Mouse (Mus musculus): ENCODE measurements at regions not wholly inside any gene's neighbourhood (a gene's known extent, or its start where the extent isn't known, plus 50 kb on each side); places are given as distances from the start of the nearest gene placed in this dataset.

- Histone ChIP-seq H3K4me3 (ENCODE audit: insufficient read depth, low read depth, low read length) (no peak overlapping the region), H3K4me1 (ENCODE audit: control insufficient read depth, insufficient read depth, low read length) (no peaks in the 10 kb centered on the region), H3K27me3 (replicated peaks; ENCODE audit: control insufficient read depth, insufficient read depth, low read length) (no peaks in the 10 kb centered on the region), H3K27ac (ENCODE audit: insufficient read depth, low read depth, low read length) (no peak overlapping the region), H3K36me3 (ENCODE audit: control insufficient read depth, insufficient read depth, low read length) (no peaks in the 10 kb centered on the region)
- WGBS, result 55% methylated on average over 4 of the region's 4 CpGs
- TF ChIP-seq POLR2A (IDR thresholded peaks at IDR 0.05; ENCODE audit: low read depth, low read length) (no peak), CTCF (conservative IDR thresholded peaks at IDR 0.05; ENCODE audit: insufficient read depth, insufficient read length, low read depth, low read length) (no peak)
- no peak for DNase-seq
Observed at GRCm38 (mm10) chr14:54023552-54023951, 230.4 kb downstream of the Dad1 start.

- no peak overlapping the region for H3K27ac ChIP-seq (ENCODE audit: insufficient read depth, low read depth, low read length)
- no peak for TF ChIP-seq POLR2A (IDR thresholded peaks at IDR 0.05; ENCODE audit: low read depth, low read length)
- WGBS, result 55% methylated on average over 6 of the region's 6 CpGs
- DNase-seq, result peak; percentile 78
- H3K36me3 ChIP-seq (ENCODE audit: control insufficient read depth, insufficient read depth, low read length), result no peaks in the 10 kb centered on the region
- H3K4me1 ChIP-seq (ENCODE audit: control insufficient read depth, insufficient read depth, low read length), result no peaks in the 10 kb centered on the region
- no peaks in the 10 kb centered on the region for H3K27me3 ChIP-seq (replicated peaks; ENCODE audit: control insufficient read depth, insufficient read depth, low read length)
- no peak overlapping the region for H3K4me3 ChIP-seq (ENCODE audit: insufficient read depth, low read depth, low read length)
Observed at GRCm38 (mm10) chr14:54021443-54021842, 232.5 kb downstream of the Dad1 start.

GRCm38 (mm10) chr14:54014628-54015027 is 239.3 kb downstream of the Dad1 start:
- Histone ChIP-seq H3K27ac (ENCODE audit: insufficient read depth, low read depth, low read length) (no peak overlapping the region), H3K27me3 (replicated peaks; ENCODE audit: control insufficient read depth, insufficient read depth, low read length) (no peaks in the 10 kb centered on the region), H3K36me3 (ENCODE audit: control insufficient read depth, insufficient read depth, low read length) (no peaks in the 10 kb centered on the region), H3K4me3 (ENCODE audit: insufficient read depth, low read depth, low read length) (no peak overlapping the region), H3K4me1 (ENCODE audit: control insufficient read depth, insufficient read depth, low read length) (no peaks in the 10 kb centered on the region)
- no peak for DNase-seq
- 60% methylated on average over 10 of the region's 10 CpGs for WGBS
- TF ChIP-seq CTCF (conservative IDR thresholded peaks at IDR 0.05; ENCODE audit: insufficient read depth, insufficient read length, low read depth, low read length) (no peak), POLR2A (IDR thresholded peaks at IDR 0.05; ENCODE audit: low read depth, low read length) (no peak)

- no peak for DNase-seq
- Histone ChIP-seq H3K4me3 (ENCODE audit: insufficient read depth, low read depth, low read length) (no peak overlapping the region), H3K36me3 (ENCODE audit: control insufficient read depth, insufficient read depth, low read length) (no peaks in the 10 kb centered on the region), H3K4me1 (ENCODE audit: control insufficient read depth, insufficient read depth, low read length) (no peaks in the 10 kb centered on the region), H3K27ac (ENCODE audit: insufficient read depth, low read depth, low read length) (no peak overlapping the region), H3K27me3 (replicated peaks; ENCODE audit: control insufficient read depth, insufficient read depth, low read length) (peaks cover 1% of the 10 kb centered on the region; the same call in 1 of the 2 replicates)
- WGBS, result 89% methylated on average over 1 of the region's 1 CpGs
- no peak for TF ChIP-seq POLR2A (IDR thresholded peaks at IDR 0.05; ENCODE audit: low read depth, low read length)
Observed at GRCm38 (mm10) chr14:54002083-54002482, 251.8 kb downstream of the Dad1 start.

GRCm38 (mm10) chr14:54000527-54000926 is 253.4 kb downstream of the Dad1 start:
- Histone ChIP-seq H3K4me3 (ENCODE audit: insufficient read depth, low read depth, low read length) (no peak overlapping the region), H3K27me3 (replicated peaks; ENCODE audit: control insufficient read depth, insufficient read depth, low read length) (peaks cover 1% of the 10 kb centered on the region; the same call in 1 of the 2 replicates), H3K4me1 (ENCODE audit: control insufficient read depth, insufficient read depth, low read length) (no peaks in the 10 kb centered on the region), H3K36me3 (ENCODE audit: control insufficient read depth, insufficient read depth, low read length) (no peaks in the 10 kb centered on the region), H3K27ac (ENCODE audit: insufficient read depth, low read depth, low read length) (no peak overlapping the region)
- peak; percentile 12 for DNase-seq
- TF ChIP-seq CTCF (conservative IDR thresholded peaks at IDR 0.05; ENCODE audit: insufficient read depth, insufficient read length, low read depth, low read length) (no peak), POLR2A (IDR thresholded peaks at IDR 0.05; ENCODE audit: low read depth, low read length) (no peak)
- 78% methylated on average over 5 of the region's 5 CpGs for WGBS

GRCm38 (mm10) chr14:53993427-53993826 is 260.5 kb downstream of the Dad1 start:
- Histone ChIP-seq H3K4me3 (ENCODE audit: insufficient read depth, low read depth, low read length) (no peak overlapping the region), H3K4me1 (ENCODE audit: control insufficient read depth, insufficient read depth, low read length) (no peaks in the 10 kb centered on the region), H3K36me3 (ENCODE audit: control insufficient read depth, insufficient read depth, low read length) (no peaks in the 10 kb centered on the region), H3K27ac (ENCODE audit: insufficient read depth, low read depth, low read length) (no peak overlapping the region), H3K27me3 (replicated peaks; ENCODE audit: control insufficient read depth, insufficient read depth, low read length) (no peaks in the 10 kb centered on the region)
- DNase-seq, result no peak
- TF ChIP-seq CTCF (conservative IDR thresholded peaks at IDR 0.05; ENCODE audit: insufficient read depth, insufficient read length, low read depth, low read length), result no peak
- no peak for TF ChIP-seq POLR2A (IDR thresholded peaks at IDR 0.05; ENCODE audit: low read depth, low read length)
- 61% methylated on average over 2 of the region's 2 CpGs for WGBS

DNA sequence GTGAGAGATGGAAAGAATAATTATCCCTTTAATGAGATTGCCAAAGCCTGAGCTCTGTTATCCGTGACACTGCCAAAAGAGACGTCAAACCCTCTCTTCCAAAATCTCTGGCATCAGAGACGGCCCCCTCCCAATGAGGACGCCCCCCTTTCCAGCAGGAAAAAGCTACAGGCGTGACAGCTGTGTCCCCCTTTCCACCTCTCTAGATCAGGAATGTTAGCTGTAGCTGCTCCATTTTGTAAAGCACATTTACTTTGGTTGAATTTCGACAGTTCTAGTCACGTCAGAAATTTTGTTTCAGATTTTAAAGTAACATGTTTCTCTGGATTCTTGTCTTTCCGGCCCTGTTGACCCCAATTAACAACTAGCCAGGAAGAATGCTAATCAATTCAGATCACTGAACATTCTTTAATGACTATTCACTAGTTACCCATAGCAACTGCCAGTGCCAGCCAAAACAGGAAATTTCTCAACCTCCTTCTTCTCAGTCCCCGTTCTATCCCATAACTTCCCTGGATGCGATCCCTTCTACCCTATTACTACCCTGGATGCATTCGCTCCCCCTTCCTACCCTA is 261.1 kb downstream of the Dad1 start:
- Histone ChIP-seq H3K27ac (ENCODE audit: insufficient read depth, low read depth, low read length) (no peak overlapping the region), H3K36me3 (ENCODE audit: control insufficient read depth, insufficient read depth, low read length) (no peaks in the 10 kb centered on the region), H3K4me1 (ENCODE audit: control insufficient read depth, insufficient read depth, low read length) (no peaks in the 10 kb centered on the region), H3K4me3 (ENCODE audit: insufficient read depth, low read depth, low read length) (no peak overlapping the region), H3K27me3 (replicated peaks; ENCODE audit: control insufficient read depth, insufficient read depth, low read length) (no peaks in the 10 kb centered on the region)
- TF ChIP-seq CTCF (conservative IDR thresholded peaks at IDR 0.05; ENCODE audit: insufficient read depth, insufficient read length, low read depth, low read length) (no peak), POLR2A (IDR thresholded peaks at IDR 0.05; ENCODE audit: low read depth, low read length) (no peak)
- no peak for DNase-seq
- 46% methylated on average over 11 of the region's 11 CpGs for WGBS

DNA sequence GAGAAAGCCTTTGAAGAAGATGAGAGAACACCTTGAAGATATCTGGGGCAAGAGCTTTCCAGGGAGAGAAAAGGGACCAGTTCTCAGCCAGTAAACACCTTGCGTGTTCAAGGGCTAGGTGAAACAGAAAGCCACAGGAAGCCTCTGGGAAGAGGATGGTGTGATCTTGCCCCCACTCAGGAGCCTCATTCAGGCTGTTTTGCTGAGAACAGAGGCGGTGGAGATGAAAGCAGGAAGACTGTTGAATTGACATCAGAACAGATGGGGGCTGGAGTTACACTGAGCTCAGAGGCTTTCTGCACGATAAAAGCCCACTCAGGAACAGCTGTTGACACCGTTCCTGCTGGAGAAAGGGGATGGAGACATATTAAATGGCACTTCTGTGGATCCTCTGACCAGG is 262.5 kb downstream of the Dad1 start:
- H3K27ac ChIP-seq (ENCODE audit: insufficient read depth, low read depth, low read length), result no peak overlapping the region
- no peaks in the 10 kb centered on the region for H3K36me3 ChIP-seq (ENCODE audit: control insufficient read depth, insufficient read depth, low read length)
- H3K4me3 ChIP-seq (ENCODE audit: insufficient read depth, low read depth, low read length), result no peak overlapping the region
- H3K4me1 ChIP-seq (ENCODE audit: control insufficient read depth, insufficient read depth, low read length), result no peaks in the 10 kb centered on the region
- TF ChIP-seq POLR2A (IDR thresholded peaks at IDR 0.05; ENCODE audit: low read depth, low read length) (no peak), CTCF (conservative IDR thresholded peaks at IDR 0.05; ENCODE audit: insufficient read depth, insufficient read length, low read depth, low read length) (no peak)
- DNase-seq, result no peak
- 37% methylated on average over 4 of the region's 4 CpGs for WGBS
- no peaks in the 10 kb centered on the region for H3K27me3 ChIP-seq (replicated peaks; ENCODE audit: control insufficient read depth, insufficient read depth, low read length)

All from kidney, adult 2 months (tissue).